Mouse (Mus musculus) thymus, adult 2 months (tissue): ENCODE measurements around the gene Arpin. TPM values are rescaled to one million over a fixed set of nuclear protein-coding genes. Genes with fewer than 3 reads are reported as not detected.
A peak's percentile ranks its signal among the peaks of the same experiment; 100 is the strongest.

Source experiments
- DNase-seq: peaks from one replicate; pipeline ENCODE4 v3.0.0; 2021
- H3K27ac ChIP-seq: fragments of 200-500 bp; 2 replicates; pipeline ENCODE4 v1.5.1; 2012; ENCODE audit warnings: low read length, control low read depth; ENCODE audit not compliant: control insufficient read depth, insufficient read depth
- H3K27me3 ChIP-seq: fragments of 200-500 bp; 2 replicates; pipeline ENCODE4 v1.6.1; 2012; ENCODE audit warnings: mild to moderate bottlenecking, low read length, moderate library complexity, mixed read lengths; ENCODE audit not compliant: control insufficient read depth, insufficient read depth
- H3K36me3 ChIP-seq: fragments of 200-500 bp; 2 replicates; pipeline ENCODE4 v1.6.1; 2012; ENCODE audit warnings: mild to moderate bottlenecking, low read length, moderate library complexity; ENCODE audit not compliant: control insufficient read depth, insufficient read depth
- H3K4me1 ChIP-seq: fragments of 200-500 bp; replicated peaks from 2 replicates; pipeline ENCODE4 v1.6.1; 2012; ENCODE audit warnings: low read length; ENCODE audit not compliant: control insufficient read depth, insufficient read depth
- H3K4me3 ChIP-seq: fragments of 200-500 bp; 2 replicates; pipeline ENCODE4 v1.5.1; 2012; ENCODE audit warnings: mild to moderate bottlenecking, low read length, control low read depth, moderate library complexity; ENCODE audit not compliant: control insufficient read depth, insufficient read depth
- CTCF ChIP-seq: fragments of 200-500 bp; IDR thresholded peaks from 2 replicates; pipeline ENCODE4 v1.5.1; 2012; ENCODE audit warnings: mild to moderate bottlenecking, control low read depth, low read length, moderate library complexity, borderline replicate concordance; ENCODE audit not compliant: control insufficient read depth, poor library complexity, insufficient read depth; ENCODE audit errors: extremely low read depth
- POLR2A ChIP-seq: fragments of 200-500 bp; IDR thresholded peaks from 2 replicates; pipeline ENCODE4 v1.6.1; 2012; ENCODE audit warnings: mild to moderate bottlenecking, low read length, control low read depth, moderate library complexity; ENCODE audit not compliant: control insufficient read depth, poor library complexity, insufficient read depth; ENCODE audit errors: extremely low read depth
- WGBS: fragments of 180-500 bp; shearing (Covaris S2); methylation state at CpG from one replicate; pipeline ENCODE4 v1.1.7; 2018; 5-methylcytosine and 5-hydroxymethylcytosine counted together
- polyA plus RNA-seq: library from polyadenylated mRNA; depleted of rRNA; stranded (reverse); fragments of >200 nt; gene quantifications from 2 replicates; pipeline ENCODE4 v1.2.3, GENCODE M21; 2012; rRNA removed

The Arpin gene
- polyA plus RNA-seq: 4.6 and 5.4 TPM in 2 replicates

GRCm38 (mm10) chr7:79934862-79935510 is at the start of gene Arpin:
Gene Arpin, minus strand, starts transcription at chr7:79935359.
- 15% methylated on average over 32 of the region's 32 CpGs for WGBS
- no peak for DNase-seq
- Histone ChIP-seq H3K36me3 (no peaks in the 10 kb centered on the region), H3K27me3 (peaks cover 3% of the 10 kb centered on the region), H3K27ac (no peak within 1 kb of the TSS), H3K4me3 (peak within 1 kb of the TSS; percentile 15), H3K4me1 (0 out of 2 replicates have a peak, but pooled peaks cover 3% of the 10 kb centered on the region)
- TF ChIP-seq CTCF (no peak), POLR2A (no peak)

- H3K27me3 ChIP-seq: no peaks in the 10 kb centered on the region
- WGBS: 94% methylated on average over 2 of the region's 2 CpGs
- TF ChIP-seq POLR2A: no peak
- TF ChIP-seq CTCF: no peak
Observed at GRCm38 (mm10) chr7:79975316-79975715, 40.2 kb upstream of the Arpin start.

GRCm38 (mm10) chr7:79972195-79972594 is 37.0 kb upstream of the Arpin start:
- no peak for DNase-seq
- 91% methylated on average over 5 of the region's 5 CpGs for WGBS
- TF ChIP-seq CTCF: no peak
- TF ChIP-seq POLR2A: no peak
- Histone ChIP-seq H3K27ac (no peak overlapping the region), H3K4me3 (no peak overlapping the region), H3K27me3 (no peaks in the 10 kb centered on the region), H3K36me3 (no peaks in the 10 kb centered on the region), H3K4me1 (no peaks in the 10 kb centered on the region)

More at GRCm38 (mm10) chr7:79975316-79975715, 40.2 kb upstream of the Arpin start:
- no peak overlapping the region for H3K4me3 ChIP-seq
- DNase-seq: no peak
- H3K4me1 ChIP-seq: no peaks in the 10 kb centered on the region
- no peaks in the 10 kb centered on the region for H3K36me3 ChIP-seq
- H3K27ac ChIP-seq: no peak overlapping the region

- TF ChIP-seq CTCF (no peak), POLR2A (no peak)
- no peaks in the 10 kb centered on the region for H3K36me3 ChIP-seq
- DNase-seq: no peak
- H3K27me3 ChIP-seq: no peaks in the 10 kb centered on the region
- no peak overlapping the region for H3K4me3 ChIP-seq
- H3K4me1 ChIP-seq: no peaks in the 10 kb centered on the region
- no peak overlapping the region for H3K27ac ChIP-seq
- 86% methylated on average over 1 of the region's 1 CpGs for WGBS
Observed at GRCm38 (mm10) chr7:79970336-79970735, 35.2 kb upstream of the Arpin start.

GRCm38 (mm10) chr7:79968326-79968725 is 33.2 kb upstream of the Arpin start:
- DNase-seq: no peak
- TF ChIP-seq CTCF (no peak), POLR2A (no peak)
- Histone ChIP-seq H3K27me3 (no peaks in the 10 kb centered on the region), H3K36me3 (no peaks in the 10 kb centered on the region), H3K27ac (no peak overlapping the region), H3K4me1 (no peaks in the 10 kb centered on the region), H3K4me3 (no peak overlapping the region)
- WGBS: 88% methylated on average over 6 of the region's 6 CpGs

GRCm38 (mm10) chr7:79961600-79961999 is 26.4 kb upstream of the Arpin start:
- TF ChIP-seq CTCF (no peak), POLR2A (no peak)
- 75% methylated on average over 1 of the region's 1 CpGs for WGBS

GRCm38 (mm10) chr7:79956131-79956530 is 21.0 kb upstream of the Arpin start:
- no peaks in the 10 kb centered on the region for H3K4me1 ChIP-seq
- H3K36me3 ChIP-seq: no peaks in the 10 kb centered on the region
- no peak overlapping the region for H3K4me3 ChIP-seq
- TF ChIP-seq POLR2A: no peak
- TF ChIP-seq CTCF: no peak
- DNase-seq: no peak
- H3K27ac ChIP-seq: no peak overlapping the region
- 93% methylated on average over 1 of the region's 1 CpGs for WGBS
- no peaks in the 10 kb centered on the region for H3K27me3 ChIP-seq

More at GRCm38 (mm10) chr7:79961600-79961999, 26.4 kb upstream of the Arpin start:
- H3K4me1 ChIP-seq: no peaks in the 10 kb centered on the region
- no peak overlapping the region for H3K27ac ChIP-seq
- no peak for DNase-seq
- no peaks in the 10 kb centered on the region for H3K27me3 ChIP-seq
- no peak overlapping the region for H3K4me3 ChIP-seq
- no peaks in the 10 kb centered on the region for H3K36me3 ChIP-seq
